Mouse (Mus musculus) stomach, postnatal 0 days (tissue): ENCODE data around the gene Aicda. TPM values are rescaled to one million over a fixed set of nuclear protein-coding genes. Genes with fewer than 3 reads are reported as not detected.

Experiments used
- ATAC-seq: fragments of 200-750 bp; cut with Nextera tagmentation; 2 replicates; pipeline ENCODE4 v1.8.0; 2017; ENCODE audit not compliant: low FRiP score, low TSS enrichment
- DNase-seq: peaks from one replicate; pipeline ENCODE4 v3.0.0-alpha.2; 2016; ENCODE audit warnings: low spot score
- H3K27ac ChIP-seq: fragments of 300-500 bp; sonication (generic); replicated peaks from 2 replicates; pipeline ENCODE4 v1.5.1; 2014; ENCODE audit warnings: mild to moderate bottlenecking, control low read depth
- H3K27me3 ChIP-seq: fragments of 300-500 bp; sonication (generic); 2 replicates; pipeline ENCODE4 v1.6.1; 2014; ENCODE audit warnings: low read length; ENCODE audit not compliant: control insufficient read depth, insufficient read depth
- H3K36me3 ChIP-seq: fragments of 300-500 bp; sonication (generic); 2 replicates; pipeline ENCODE4 v1.6.1; 2014; ENCODE audit warnings: low read length, mixed read lengths; ENCODE audit not compliant: control insufficient read depth, insufficient read depth
- H3K4me1 ChIP-seq: fragments of 300-500 bp; sonication (generic); replicated peaks from 2 replicates; pipeline ENCODE4 v1.6.1; 2014; ENCODE audit warnings: antibody characterized with exemption; ENCODE audit not compliant: control insufficient read depth, insufficient read depth
- H3K4me2 ChIP-seq: fragments of 300-500 bp; sonication (generic); replicated peaks from 2 replicates; pipeline ENCODE4 v1.6.1; 2014; ENCODE audit warnings: low read depth, mild to moderate bottlenecking, control low read depth, moderate library complexity
- H3K4me3 ChIP-seq: fragments of 300-500 bp; sonication (generic); 2 replicates; pipeline ENCODE4 v1.5.1; 2014; ENCODE audit warnings: low read depth, low read length, control low read depth
- H3K9ac ChIP-seq: fragments of 300-500 bp; sonication (generic); 2 replicates; pipeline ENCODE4 v1.6.1; 2014; ENCODE audit warnings: mild to moderate bottlenecking, low read length, control low read depth, mixed read lengths
- H3K9me3 ChIP-seq: fragments of 300-500 bp; sonication (generic); 2 replicates; pipeline ENCODE4 v1.6.1; 2016; ENCODE audit warnings: low read length; ENCODE audit not compliant: control insufficient read depth
- CTCF ChIP-seq: IDR thresholded peaks from 2 replicates; pipeline ENCODE4 v1.5.1; 2016; ENCODE audit warnings: antibody characterized with exemption, low read depth, mild to moderate bottlenecking, moderate library complexity
- EP300 ChIP-seq: optimal IDR thresholded peaks from 2 replicates; pipeline ENCODE3; 2016; ENCODE audit warnings: antibody characterized with exemption
- WGBS: fragments of 180-500 bp; shearing (Covaris S2); extraction: QIAGEN DNeasy Blood & Tissue Kit; methylation state at CpG from one replicate; pipeline ENCODE4 v1.1.7; 2014; 5-methylcytosine and 5-hydroxymethylcytosine counted together
- polyA plus RNA-seq: library from polyadenylated mRNA; unstranded; fragments of >200 nt; fragmentation: Nextera tagmentation; extraction: Ambion mirVana; gene quantifications from 2 replicates; pipeline ENCODE4 v1.2.1, GENCODE M21; 2015

Aicda gene
- polyA plus RNA-seq, 1 experiment from 2014 or later, result not detected

- Histone ChIP-seq H3K4me2 (no peak overlapping the region), H3K27ac (no peak overlapping the region), H3K4me3 (no peak overlapping the region), H3K9ac (no peak overlapping the region), H3K36me3 (no peaks in the 10 kb centered on the region), H3K4me1 (no peaks in the 10 kb centered on the region), H3K9me3 (no peaks in the 10 kb centered on the region), H3K27me3 (no peaks in the 10 kb centered on the region)
- no peak for TF ChIP-seq EP300
- TF ChIP-seq CTCF, result no peak
- 64% methylated on average over 13 of the region's 13 CpGs for WGBS
- ATAC-seq (peak; percentile 96), DNase-seq (peak; percentile 70)
Measured at GRCm38 (mm10) chr6:122591027-122591758, 37.6 kb downstream of the Aicda start.

DNA sequence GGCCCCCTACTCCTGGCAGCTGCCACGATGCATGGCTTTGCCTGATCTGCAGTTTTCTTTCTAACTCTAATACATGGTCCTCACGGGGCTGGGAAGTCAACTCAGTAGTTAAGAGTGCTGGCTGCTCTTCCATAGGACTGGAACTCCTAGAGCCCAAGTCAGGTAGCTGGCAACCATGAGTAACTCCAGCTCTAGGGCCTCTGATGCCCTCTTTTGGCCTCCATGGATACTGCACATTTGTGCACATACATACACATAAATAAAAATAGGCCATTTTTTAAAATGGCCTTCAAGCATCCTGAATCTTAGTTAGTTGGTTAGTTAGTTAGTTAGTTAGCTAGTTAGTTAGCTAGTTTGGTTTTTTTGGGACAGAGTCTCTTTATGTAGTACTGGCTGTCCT is 39.3 kb downstream of the Aicda start:
- 96% methylated on average over 2 of the region's 2 CpGs for WGBS
- no peak for DNase-seq
- ATAC-seq, result no peak
- no peaks in the 10 kb centered on the region for H3K27me3 ChIP-seq
- H3K9me3 ChIP-seq, result no peaks in the 10 kb centered on the region
- no peak overlapping the region for H3K4me3 ChIP-seq
- H3K27ac ChIP-seq, result no peak overlapping the region
- TF ChIP-seq CTCF, result no peak; the same call in 1 of the 2 replicates
- no peak for TF ChIP-seq EP300
- H3K9ac ChIP-seq, result no peak overlapping the region
- no peaks in the 10 kb centered on the region for H3K36me3 ChIP-seq
- H3K4me2 ChIP-seq, result no peak overlapping the region
- no peaks in the 10 kb centered on the region for H3K4me1 ChIP-seq

- ATAC-seq (0 out of 2 replicates have a peak, but pooled peaks have one; percentile 36), DNase-seq (peak; percentile 34)
- H3K9ac ChIP-seq, result no peak overlapping the region
- H3K9me3 ChIP-seq, result no peaks in the 10 kb centered on the region
- no peaks in the 10 kb centered on the region for H3K36me3 ChIP-seq
- H3K27ac ChIP-seq, result no peak overlapping the region
- H3K27me3 ChIP-seq, result no peaks in the 10 kb centered on the region
- no peaks in the 10 kb centered on the region for H3K4me1 ChIP-seq
- H3K4me3 ChIP-seq, result no peak overlapping the region
- WGBS, result 20% methylated on average over 7 of the region's 7 CpGs
- no peak overlapping the region for H3K4me2 ChIP-seq
- TF ChIP-seq EP300 (no peak), CTCF (peak; percentile 72)
Measured at GRCm38 (mm10) chr6:122595637-122596036, 42.0 kb downstream of the Aicda start.

GRCm38 (mm10) chr6:122596608-122597007 is 43.0 kb downstream of the Aicda start:
- no peak for TF ChIP-seq CTCF
- TF ChIP-seq EP300, result no peak
- H3K27me3 ChIP-seq, result no peaks in the 10 kb centered on the region
- WGBS, result 74% methylated on average over 7 of the region's 7 CpGs
- no peaks in the 10 kb centered on the region for H3K36me3 ChIP-seq
- no peak overlapping the region for H3K4me3 ChIP-seq
- H3K4me1 ChIP-seq, result no peaks in the 10 kb centered on the region
- H3K27ac ChIP-seq, result no peak overlapping the region
- no peak for DNase-seq
- no peaks in the 10 kb centered on the region for H3K9me3 ChIP-seq
- H3K4me2 ChIP-seq, result no peak overlapping the region
- no peak overlapping the region for H3K9ac ChIP-seq
- no peak for ATAC-seq

- no peak overlapping the region for H3K27ac ChIP-seq
- DNase-seq (no peak), ATAC-seq (no peak)
- WGBS, result 95% methylated on average over 4 of the region's 4 CpGs
- H3K4me1 ChIP-seq, result no peaks in the 10 kb centered on the region
- TF ChIP-seq CTCF (no peak), EP300 (no peak)
- H3K9ac ChIP-seq, result no peak overlapping the region
- no peaks in the 10 kb centered on the region for H3K9me3 ChIP-seq
- H3K27me3 ChIP-seq, result no peaks in the 10 kb centered on the region
- H3K36me3 ChIP-seq, result no peaks in the 10 kb centered on the region
- no peak overlapping the region for H3K4me2 ChIP-seq
- H3K4me3 ChIP-seq, result no peak overlapping the region
Measured at GRCm38 (mm10) chr6:122598014-122598413, 44.4 kb downstream of the Aicda start.

DNA sequence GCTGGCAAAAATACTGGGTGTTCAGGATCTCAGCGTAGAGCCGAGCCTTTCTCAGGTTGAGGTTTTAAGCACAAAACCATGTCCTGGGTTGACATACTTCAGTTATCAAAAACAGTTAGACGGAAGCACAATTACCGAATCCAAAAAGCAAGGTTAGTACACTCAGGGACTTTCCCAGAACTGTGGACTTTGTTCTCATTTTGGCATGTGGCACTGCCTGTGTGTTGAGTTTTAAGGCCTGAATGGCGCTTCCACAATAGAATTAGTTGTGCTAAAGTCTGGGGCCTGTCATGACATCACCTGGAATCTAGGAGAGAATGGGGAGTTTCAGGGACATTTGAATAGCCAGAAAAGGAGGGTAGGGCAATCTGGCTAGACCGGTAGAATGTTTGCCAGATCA is 44.8 kb downstream of the Aicda start:
- Histone ChIP-seq H3K4me3 (no peak overlapping the region), H3K27me3 (no peaks in the 10 kb centered on the region), H3K36me3 (no peaks in the 10 kb centered on the region), H3K4me2 (no peak overlapping the region), H3K4me1 (no peaks in the 10 kb centered on the region), H3K9me3 (no peaks in the 10 kb centered on the region), H3K27ac (no peak overlapping the region), H3K9ac (no peak overlapping the region)
- 57% methylated on average over 6 of the region's 6 CpGs for WGBS
- ATAC-seq (no peak), DNase-seq (no peak)
- TF ChIP-seq EP300, result no peak
- TF ChIP-seq CTCF, result no peak
